Mouse (Mus musculus) intestine, embryonic 16.5 days (tissue): ENCODE measurements around the gene Ptprt. TPM values are rescaled to one million over a fixed set of nuclear protein-coding genes. Genes with fewer than 3 reads are reported as not detected.

ENCODE experiments used
- ATAC-seq: fragments of 200-750 bp; cut with Nextera tagmentation; 2 replicates; pipeline ENCODE4 v1.8.0; 2017; ENCODE audit warnings: moderate TSS enrichment, moderate library complexity
- H3K27ac ChIP-seq: fragments of 300-500 bp; sonication (generic); 2 replicates; pipeline ENCODE4 v1.5.1; 2014; ENCODE audit warnings: mild to moderate bottlenecking, low read length
- H3K27me3 ChIP-seq: fragments of 300-500 bp; sonication (generic); replicated peaks from 2 replicates; pipeline ENCODE4 v1.6.1; 2014; ENCODE audit warnings: low read length, control low read depth, mixed read lengths; ENCODE audit not compliant: control insufficient read depth, insufficient read depth
- H3K36me3 ChIP-seq: fragments of 300-500 bp; sonication (generic); 2 replicates; pipeline ENCODE4 v1.6.1; 2014; ENCODE audit warnings: low read length, control low read depth; ENCODE audit not compliant: control insufficient read depth, insufficient read depth
- H3K4me1 ChIP-seq: fragments of 300-500 bp; sonication (generic); 2 replicates; pipeline ENCODE4 v1.6.1; 2014; ENCODE audit warnings: low read length, control low read depth, mixed read lengths; ENCODE audit not compliant: control insufficient read depth, insufficient read depth
- H3K4me2 ChIP-seq: fragments of 300-500 bp; sonication (generic); 2 replicates; pipeline ENCODE4 v1.6.1; 2014; ENCODE audit warnings: low read depth, low read length, control low read depth
- H3K4me3 ChIP-seq: fragments of 300-500 bp; sonication (generic); 2 replicates; pipeline ENCODE4 v1.5.1; 2014; ENCODE audit warnings: mild to moderate bottlenecking, low read length
- H3K9ac ChIP-seq: fragments of 300-500 bp; sonication (generic); 2 replicates; pipeline ENCODE4 v1.6.1; 2014; ENCODE audit warnings: low read depth, low read length
- H3K9me3 ChIP-seq: fragments of 300-500 bp; sonication (generic); 2 replicates; pipeline ENCODE4 v1.6.1; 2016; ENCODE audit warnings: low read length, control low read depth; ENCODE audit not compliant: control insufficient read depth
- WGBS: fragments of 180-500 bp; shearing (Covaris S2); extraction: QIAGEN DNeasy Blood & Tissue Kit; methylation state at CpG from one replicate; pipeline ENCODE4 v1.1.7; 2014; 5-methylcytosine and 5-hydroxymethylcytosine counted together
- polyA plus RNA-seq: library from polyadenylated mRNA; unstranded; fragments of >200 nt; fragmentation: Nextera tagmentation; extraction: Ambion mirVana; gene quantifications from 2 replicates; pipeline ENCODE4 v1.2.1, GENCODE M21; 2015

The Ptprt gene
- polyA plus RNA-seq, 1 experiment from 2014 or later = 0.84 TPM

- no peak for ATAC-seq
- Histone ChIP-seq H3K9me3 (no peaks in the 10 kb centered on the region), H3K9ac (no peak overlapping the region), H3K4me2 (no peak overlapping the region), H3K4me1 (no peaks in the 10 kb centered on the region), H3K4me3 (no peak overlapping the region), H3K27me3 (no peaks in the 10 kb centered on the region), H3K27ac (no peak overlapping the region), H3K36me3 (no peaks in the 10 kb centered on the region)
- 88% methylated on average over 7 of the region's 7 CpGs for WGBS
These were observed 753.7 kb downstream of the Ptprt start for GRCm38 (mm10) chr2:161907214-161907613.

- no peak for ATAC-seq
- H3K27me3 ChIP-seq = no peaks in the 10 kb centered on the region
- H3K27ac ChIP-seq = no peak overlapping the region
- no peak overlapping the region for H3K4me2 ChIP-seq
- no peaks in the 10 kb centered on the region for H3K9me3 ChIP-seq
- H3K4me3 ChIP-seq = no peak overlapping the region
- H3K9ac ChIP-seq = no peak overlapping the region
- H3K4me1 ChIP-seq = no peaks in the 10 kb centered on the region
- no peaks in the 10 kb centered on the region for H3K36me3 ChIP-seq
- WGBS = 77% methylated on average over 3 of the region's 3 CpGs
These were observed 758.8 kb downstream of the Ptprt start for GRCm38 (mm10) chr2:161902196-161902595.

GRCm38 (mm10) chr2:161884446-161884845 lies 776.5 kb downstream of the Ptprt start:
- no peak overlapping the region for H3K27ac ChIP-seq
- 91% methylated on average over 4 of the region's 4 CpGs for WGBS
- no peaks in the 10 kb centered on the region for H3K36me3 ChIP-seq
- H3K27me3 ChIP-seq = no peaks in the 10 kb centered on the region
- H3K9me3 ChIP-seq = no peaks in the 10 kb centered on the region
- no peak for ATAC-seq
- no peak overlapping the region for H3K4me2 ChIP-seq
- no peak overlapping the region for H3K4me3 ChIP-seq
- H3K9ac ChIP-seq = no peak overlapping the region
- H3K4me1 ChIP-seq = no peaks in the 10 kb centered on the region

GRCm38 (mm10) chr2:161882580-161882979 lies 778.4 kb downstream of the Ptprt start:
- no peaks in the 10 kb centered on the region for H3K4me1 ChIP-seq
- no peak for ATAC-seq
- no peak overlapping the region for H3K4me3 ChIP-seq
- no peak overlapping the region for H3K9ac ChIP-seq
- H3K4me2 ChIP-seq = no peak overlapping the region
- no peaks in the 10 kb centered on the region for H3K9me3 ChIP-seq
- H3K27ac ChIP-seq = no peak overlapping the region
- WGBS = 71% methylated on average over 4 of the region's 4 CpGs
- no peaks in the 10 kb centered on the region for H3K36me3 ChIP-seq
- no peaks in the 10 kb centered on the region for H3K27me3 ChIP-seq

GRCm38 (mm10) chr2:161880941-161881340 lies 780.0 kb downstream of the Ptprt start:
- Histone ChIP-seq H3K4me1 (no peaks in the 10 kb centered on the region), H3K9me3 (no peaks in the 10 kb centered on the region), H3K9ac (no peak overlapping the region), H3K4me3 (no peak overlapping the region), H3K4me2 (no peak overlapping the region), H3K27ac (no peak overlapping the region), H3K27me3 (no peaks in the 10 kb centered on the region), H3K36me3 (no peaks in the 10 kb centered on the region)
- WGBS = 84% methylated on average over 3 of the region's 3 CpGs
- no peak for ATAC-seq

- Histone ChIP-seq H3K4me1 (no peaks in the 10 kb centered on the region), H3K4me3 (no peak overlapping the region), H3K9me3 (no peaks in the 10 kb centered on the region), H3K4me2 (no peak overlapping the region), H3K27me3 (no peaks in the 10 kb centered on the region), H3K36me3 (no peaks in the 10 kb centered on the region), H3K9ac (no peak overlapping the region), H3K27ac (no peak overlapping the region)
- 49% methylated on average over 4 of the region's 4 CpGs for WGBS
- ATAC-seq = no peak
These were observed 795.7 kb downstream of the Ptprt start for GRCm38 (mm10) chr2:161865231-161865630.

- Histone ChIP-seq H3K9ac (no peak overlapping the region), H3K27me3 (no peaks in the 10 kb centered on the region), H3K4me3 (no peak overlapping the region), H3K27ac (no peak overlapping the region), H3K36me3 (no peaks in the 10 kb centered on the region), H3K4me2 (no peak overlapping the region), H3K9me3 (no peaks in the 10 kb centered on the region), H3K4me1 (no peaks in the 10 kb centered on the region)
- WGBS = 92% methylated on average over 1 of the region's 1 CpGs
- no peak for ATAC-seq
These were observed 802.1 kb downstream of the Ptprt start for GRCm38 (mm10) chr2:161858813-161859212.

- no peak overlapping the region for H3K4me2 ChIP-seq
- H3K9me3 ChIP-seq = no peaks in the 10 kb centered on the region
- H3K27me3 ChIP-seq = no peaks in the 10 kb centered on the region
- no peaks in the 10 kb centered on the region for H3K36me3 ChIP-seq
- H3K4me1 ChIP-seq = no peaks in the 10 kb centered on the region
- H3K27ac ChIP-seq = no peak overlapping the region
- ATAC-seq = no peak
- H3K9ac ChIP-seq = no peak overlapping the region
- 79% methylated on average over 1 of the region's 1 CpGs for WGBS
- no peak overlapping the region for H3K4me3 ChIP-seq
These were observed 802.6 kb downstream of the Ptprt start for GRCm38 (mm10) chr2:161858361-161858760.

- Histone ChIP-seq H3K36me3 (no peaks in the 10 kb centered on the region), H3K4me2 (no peak overlapping the region), H3K27ac (no peak overlapping the region), H3K9ac (no peak overlapping the region), H3K27me3 (no peaks in the 10 kb centered on the region), H3K9me3 (no peaks in the 10 kb centered on the region), H3K4me3 (no peak overlapping the region), H3K4me1 (no peaks in the 10 kb centered on the region)
- no peak for ATAC-seq
- WGBS = 64% methylated on average over 4 of the region's 4 CpGs
These were observed 825.9 kb downstream of the Ptprt start for GRCm38 (mm10) chr2:161835001-161835400.

GRCm38 (mm10) chr2:161833846-161834245 lies 827.1 kb downstream of the Ptprt start:
- ATAC-seq = no peak
- H3K4me2 ChIP-seq = no peak overlapping the region
- 80% methylated on average over 2 of the region's 2 CpGs for WGBS
- H3K4me1 ChIP-seq = no peaks in the 10 kb centered on the region
- no peak overlapping the region for H3K27ac ChIP-seq
- no peak overlapping the region for H3K9ac ChIP-seq
- H3K36me3 ChIP-seq = no peaks in the 10 kb centered on the region
- no peaks in the 10 kb centered on the region for H3K27me3 ChIP-seq
- H3K4me3 ChIP-seq = no peak overlapping the region
- H3K9me3 ChIP-seq = no peaks in the 10 kb centered on the region
